Mouse (Mus musculus): ENCODE results near the gene Gja5. TPM values are rescaled to one million over a fixed set of nuclear protein-coding genes. Genes with fewer than 3 reads are reported as not detected.

The Gja5 gene
- polyA plus RNA-seq, 1 experiment = 14.7 TPM

DNA sequence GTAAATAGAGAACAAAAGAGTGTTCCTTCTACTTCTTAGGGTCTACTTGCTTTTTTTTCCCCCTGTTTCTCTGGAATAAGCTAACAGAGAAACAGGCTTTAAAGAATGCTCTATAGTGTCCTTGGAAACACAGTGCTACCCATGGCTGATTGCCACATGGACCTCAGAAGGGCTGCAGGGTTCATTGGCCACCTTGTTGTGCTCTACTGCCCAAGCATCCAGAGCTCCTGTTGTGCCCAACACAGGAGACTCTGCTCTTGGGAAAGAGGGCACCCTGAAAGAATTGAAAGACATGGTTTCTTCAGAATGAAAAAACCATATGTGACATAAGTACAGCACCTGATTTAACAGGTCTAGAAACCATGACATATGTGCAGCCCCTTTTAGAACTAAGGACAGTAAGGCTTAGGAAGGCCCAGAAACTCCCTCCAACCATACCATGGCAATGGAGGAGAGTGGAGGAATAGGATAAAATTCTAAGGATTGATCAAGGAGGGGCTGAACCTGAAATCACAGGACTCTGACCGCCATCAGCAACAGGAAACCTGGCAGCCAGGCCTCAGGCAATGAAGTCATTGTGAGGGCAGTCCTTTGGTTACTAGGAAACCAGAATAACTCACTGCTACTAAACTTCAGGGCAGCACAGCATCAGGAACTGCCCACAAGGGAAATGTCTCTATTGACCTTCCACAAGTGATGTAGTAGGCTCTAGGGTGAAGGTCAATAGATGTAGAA, 200.4 kb downstream of the Gja5 start:
- Histone ChIP-seq H3K27me3 (ENCODE audit: control insufficient read depth, insufficient read depth, insufficient read length) (peaks cover 11% of the 10 kb centered on the region), H3ac (ENCODE audit: control insufficient read depth, insufficient read length) (no peak overlapping the region), H3K36me3 (ENCODE audit: control insufficient read depth, insufficient read depth) (no peaks in the 10 kb centered on the region), H3K79me2 (ENCODE audit: control insufficient read depth, insufficient read depth) (no peaks in the 10 kb centered on the region), H3K4me2 (ENCODE audit: low read depth) (no peak overlapping the region), H3K4me3 (no peak overlapping the region)
- TF ChIP-seq TCF12 (IDR thresholded peaks at IDR 0.05; ENCODE audit: insufficient read depth, poor library complexity, severe bottlenecking) (no peak), MYOD1 (IDR thresholded peaks at IDR 0.05; ENCODE audit: control insufficient read depth in 1 of 3, insufficient read length in 2 of 3, low read depth in 2 of 3) (no peak), REST (IDR thresholded peaks at IDR 0.05; ENCODE audit: insufficient read depth, insufficient read length) (no peak), POLR2A (IDR thresholded peaks at IDR 0.05; ENCODE audit: insufficient read length, low read depth) (no peak), SRF (IDR thresholded peaks at IDR 0.05; ENCODE audit: control insufficient read depth, insufficient read length, low read depth) (no peak), MYOG (IDR thresholded peaks at IDR 0.05; ENCODE audit: control insufficient read depth in 1 of 3, insufficient read depth in 1 of 3, insufficient read length in 2 of 3, low read depth in 2 of 3) (no peak), TCF3 (IDR thresholded peaks at IDR 0.05; ENCODE audit: insufficient read length, low read depth) (no peak), POLR2AphosphoS2 (IDR thresholded peaks at IDR 0.05; ENCODE audit: insufficient read length, low read depth) (no peak), USF1 (IDR thresholded peaks at IDR 0.05; ENCODE audit: low read depth) (no peak), E2F4 (IDR thresholded peaks at IDR 0.05; ENCODE audit: insufficient read depth) (no peak), CEBPB (IDR thresholded peaks at IDR 0.05; ENCODE audit: insufficient read depth, poor library complexity, severe bottlenecking) (no peak), MAX (IDR thresholded peaks at IDR 0.05; ENCODE audit: low read depth) (no peak)

DNA sequence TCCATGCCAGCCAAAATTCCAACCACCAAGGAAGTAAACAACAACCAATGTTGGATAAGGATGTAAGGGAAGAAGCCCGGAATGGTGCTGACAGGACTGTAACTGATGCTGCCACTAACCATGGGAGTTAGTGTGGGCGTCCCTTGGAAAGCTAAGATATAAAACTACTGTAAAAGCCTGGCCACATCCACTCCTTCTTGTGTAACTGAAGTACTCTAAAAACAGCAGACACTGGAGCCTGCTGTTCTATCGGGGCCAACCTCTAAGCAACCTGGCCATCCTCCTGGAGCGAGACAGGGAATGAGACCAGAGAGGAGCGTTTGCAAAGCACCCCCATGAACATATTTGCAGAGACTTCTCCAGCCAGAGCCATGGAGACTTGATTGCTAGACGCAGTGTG, 213.0 kb downstream of the Gja5 start:
- Histone ChIP-seq H3K79me2 (ENCODE audit: control insufficient read depth, insufficient read depth) (no peaks in the 10 kb centered on the region), H3ac (ENCODE audit: control insufficient read depth, insufficient read length) (no peak overlapping the region), H3K27me3 (ENCODE audit: control insufficient read depth, insufficient read depth, insufficient read length) (no peaks in the 10 kb centered on the region), H3K36me3 (ENCODE audit: control insufficient read depth, insufficient read depth) (no peaks in the 10 kb centered on the region), H3K4me3 (no peak overlapping the region), H3K4me2 (ENCODE audit: low read depth) (no peak overlapping the region)
- no peak for TF ChIP-seq E2F4 (IDR thresholded peaks at IDR 0.05; ENCODE audit: insufficient read depth)
- no peak for TF ChIP-seq CEBPB (IDR thresholded peaks at IDR 0.05; ENCODE audit: insufficient read depth, poor library complexity, severe bottlenecking)
- TF ChIP-seq POLR2A (IDR thresholded peaks at IDR 0.05; ENCODE audit: insufficient read length, low read depth) = no peak
- no peak for TF ChIP-seq MYOG (IDR thresholded peaks at IDR 0.05; ENCODE audit: control insufficient read depth in 1 of 3, insufficient read depth in 1 of 3, insufficient read length in 2 of 3, low read depth in 2 of 3)
- no peak for TF ChIP-seq MAX (IDR thresholded peaks at IDR 0.05; ENCODE audit: low read depth)
- TF ChIP-seq REST (IDR thresholded peaks at IDR 0.05; ENCODE audit: insufficient read depth, insufficient read length) = no peak
- no peak for TF ChIP-seq TCF12 (IDR thresholded peaks at IDR 0.05; ENCODE audit: insufficient read depth, poor library complexity, severe bottlenecking)
- TF ChIP-seq SRF (IDR thresholded peaks at IDR 0.05; ENCODE audit: control insufficient read depth, insufficient read length, low read depth) = no peak
- no peak for TF ChIP-seq MYOD1 (IDR thresholded peaks at IDR 0.05; ENCODE audit: control insufficient read depth in 1 of 3, insufficient read length in 2 of 3, low read depth in 2 of 3)
- no peak for TF ChIP-seq TCF3 (IDR thresholded peaks at IDR 0.05; ENCODE audit: insufficient read length, low read depth)
- TF ChIP-seq POLR2AphosphoS2 (IDR thresholded peaks at IDR 0.05; ENCODE audit: insufficient read length, low read depth) = no peak
- TF ChIP-seq USF1 (IDR thresholded peaks at IDR 0.05; ENCODE audit: low read depth) = no peak

DNA sequence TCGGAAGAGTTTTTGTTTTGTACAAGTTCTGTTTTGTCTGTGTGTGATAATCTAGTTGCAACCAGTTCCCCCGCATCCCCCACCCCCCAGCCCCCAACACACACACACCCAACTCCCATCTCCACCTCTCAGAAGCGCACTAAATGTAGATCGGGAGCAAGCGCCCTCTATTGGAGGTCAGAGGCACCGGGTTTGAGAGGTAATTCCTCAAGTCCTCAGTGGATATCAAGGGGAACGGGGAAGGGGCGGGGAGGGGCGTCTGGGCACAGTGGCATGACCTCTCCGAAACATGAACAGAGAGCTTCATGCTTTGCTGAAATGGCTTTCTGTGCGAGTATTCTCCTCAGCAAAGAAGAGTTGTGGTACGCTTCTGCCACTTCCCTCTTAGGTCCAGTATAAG, 213.8 kb downstream of the Gja5 start:
- H3K4me3 ChIP-seq = no peak overlapping the region
- no peak overlapping the region for H3K4me2 ChIP-seq (ENCODE audit: low read depth)
- no peak overlapping the region for H3ac ChIP-seq (ENCODE audit: control insufficient read depth, insufficient read length)
- TF ChIP-seq POLR2A (IDR thresholded peaks at IDR 0.05; ENCODE audit: insufficient read length, low read depth) (no peak), E2F4 (IDR thresholded peaks at IDR 0.05; ENCODE audit: insufficient read depth) (no peak), USF1 (IDR thresholded peaks at IDR 0.05; ENCODE audit: low read depth) (no peak), CEBPB (IDR thresholded peaks at IDR 0.05; ENCODE audit: insufficient read depth, poor library complexity, severe bottlenecking) (no peak), MAX (IDR thresholded peaks at IDR 0.05; ENCODE audit: low read depth) (no peak), TCF12 (IDR thresholded peaks at IDR 0.05; ENCODE audit: insufficient read depth, poor library complexity, severe bottlenecking) (no peak), POLR2AphosphoS2 (IDR thresholded peaks at IDR 0.05; ENCODE audit: insufficient read length, low read depth) (no peak), MYOD1 (IDR thresholded peaks at IDR 0.05; ENCODE audit: control insufficient read depth in 1 of 3, insufficient read length in 2 of 3, low read depth in 2 of 3) (no peak)
- no peaks in the 10 kb centered on the region for H3K36me3 ChIP-seq (ENCODE audit: control insufficient read depth, insufficient read depth)
- H3K27me3 ChIP-seq (ENCODE audit: control insufficient read depth, insufficient read depth, insufficient read length) = no peaks in the 10 kb centered on the region
- H3K79me2 ChIP-seq (ENCODE audit: control insufficient read depth, insufficient read depth) = no peaks in the 10 kb centered on the region

DNA sequence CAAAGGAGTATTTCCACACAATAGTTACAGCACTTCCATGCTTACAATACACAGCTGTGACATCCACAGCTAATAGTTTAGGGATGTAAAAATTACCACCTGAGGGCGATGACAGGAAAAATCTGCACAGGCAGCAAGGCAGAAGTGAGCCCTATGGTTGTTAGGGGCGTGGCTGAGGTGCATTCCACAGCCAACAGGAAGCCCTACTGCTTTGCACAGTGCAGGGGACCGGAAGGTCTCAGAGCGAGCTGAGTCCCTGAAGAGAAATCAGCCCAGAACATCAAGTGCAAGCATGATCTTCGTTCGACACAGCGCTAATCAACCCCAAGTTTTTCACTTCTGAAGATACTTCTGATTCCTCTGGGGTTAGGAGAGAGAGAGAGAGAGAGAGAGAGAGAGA, 219.7 kb downstream of the Gja5 start:
- no peak overlapping the region for H3K4me2 ChIP-seq (ENCODE audit: low read depth)
- H3K4me3 ChIP-seq = no peak overlapping the region
- H3ac ChIP-seq (ENCODE audit: control insufficient read depth, insufficient read length) = no peak overlapping the region
- H3K27me3 ChIP-seq (ENCODE audit: control insufficient read depth, insufficient read depth, insufficient read length) = no peaks in the 10 kb centered on the region
- H3K36me3 ChIP-seq (ENCODE audit: control insufficient read depth, insufficient read depth) = no peaks in the 10 kb centered on the region
- no peak for TF ChIP-seq MYOD1 (IDR thresholded peaks at IDR 0.05; ENCODE audit: control insufficient read depth in 1 of 3, insufficient read length in 2 of 3, low read depth in 2 of 3)
- no peak for TF ChIP-seq TCF3 (IDR thresholded peaks at IDR 0.05; ENCODE audit: insufficient read length, low read depth)
- no peak for TF ChIP-seq POLR2AphosphoS2 (IDR thresholded peaks at IDR 0.05; ENCODE audit: insufficient read length, low read depth)
- no peak for TF ChIP-seq MYOG (IDR thresholded peaks at IDR 0.05; ENCODE audit: control insufficient read depth in 1 of 3, insufficient read depth in 1 of 3, insufficient read length in 2 of 3, low read depth in 2 of 3)
- TF ChIP-seq POLR2A (IDR thresholded peaks at IDR 0.05; ENCODE audit: insufficient read length, low read depth) = no peak
- no peak for TF ChIP-seq REST (IDR thresholded peaks at IDR 0.05; ENCODE audit: insufficient read depth, insufficient read length)
- no peak for TF ChIP-seq USF1 (IDR thresholded peaks at IDR 0.05; ENCODE audit: low read depth)
- TF ChIP-seq CEBPB (IDR thresholded peaks at IDR 0.05; ENCODE audit: insufficient read depth, poor library complexity, severe bottlenecking) = no peak
- no peak for TF ChIP-seq MAX (IDR thresholded peaks at IDR 0.05; ENCODE audit: low read depth)
- no peak for TF ChIP-seq TCF12 (IDR thresholded peaks at IDR 0.05; ENCODE audit: insufficient read depth, poor library complexity, severe bottlenecking)
- no peak for TF ChIP-seq E2F4 (IDR thresholded peaks at IDR 0.05; ENCODE audit: insufficient read depth)
- TF ChIP-seq SRF (IDR thresholded peaks at IDR 0.05; ENCODE audit: control insufficient read depth, insufficient read length, low read depth) = no peak
- H3K79me2 ChIP-seq (ENCODE audit: control insufficient read depth, insufficient read depth) = no peaks in the 10 kb centered on the region

Other genes starting within 250 kb of the Gja5 start
- gene Ankrd35, start 234.6 kb upstream of the Gja5 start, polyA plus RNA-seq (2012; fragmentation: generic; extraction: Trizol) = 0.37 TPM
- 16.7 TPM for gene Pias3, start 208.3 kb upstream of the Gja5 start, polyA plus RNA-seq (2012; fragmentation: generic; extraction: Trizol)
- 6.8 TPM for gene Nudt17, start 196.1 kb upstream of the Gja5 start, polyA plus RNA-seq (2012; fragmentation: generic; extraction: Trizol)
- 46.6 TPM for gene Polr3c, start 177.1 kb upstream of the Gja5 start, polyA plus RNA-seq (2012; fragmentation: generic; extraction: Trizol)
- gene Rnf115, start 177.0 kb upstream of the Gja5 start, polyA plus RNA-seq (2012; fragmentation: generic; extraction: Trizol) = 10.1 TPM
- gene Pdzk1, start 75.4 kb upstream of the Gja5 start, polyA plus RNA-seq (2012; fragmentation: generic; extraction: Trizol) = 0.08 TPM
- gene Cd160, start 75.3 kb upstream of the Gja5 start, polyA plus RNA-seq (2012; fragmentation: generic; extraction: Trizol) = 0.06 TPM
- gene Gpr89, start 653 bp downstream of the Gja5 start, polyA plus RNA-seq (2012; fragmentation: generic; extraction: Trizol) = 19.2 TPM
- under 0.01 TPM for gene Gja8, start 21.3 kb downstream of the Gja5 start, polyA plus RNA-seq (2012; fragmentation: generic; extraction: Trizol)

Data from myocyte (in vitro differentiated cells).